Mouse (Mus musculus) testis, postnatal 14 days (tissue): ENCODE data around the gene Ano1.

Experiments
- DNase-seq: peaks from one replicate; pipeline ENCODE4 v3.0.0; 2021; ENCODE audit warnings: low spot score

Gene Ano1

GRCm38 (mm10) chr7:144634875-144635274, 116.9 kb downstream of the Ano1 start:
- no peak for DNase-seq

GRCm38 (mm10) chr7:144634450-144634849, 117.3 kb downstream of the Ano1 start:
- no peak for DNase-seq

- no peak for DNase-seq
These were observed 119.5 kb downstream of the Ano1 start for GRCm38 (mm10) chr7:144632321-144632720.

GRCm38 (mm10) chr7:144630622-144631021, 121.2 kb downstream of the Ano1 start:
- no peak for DNase-seq

DNA sequence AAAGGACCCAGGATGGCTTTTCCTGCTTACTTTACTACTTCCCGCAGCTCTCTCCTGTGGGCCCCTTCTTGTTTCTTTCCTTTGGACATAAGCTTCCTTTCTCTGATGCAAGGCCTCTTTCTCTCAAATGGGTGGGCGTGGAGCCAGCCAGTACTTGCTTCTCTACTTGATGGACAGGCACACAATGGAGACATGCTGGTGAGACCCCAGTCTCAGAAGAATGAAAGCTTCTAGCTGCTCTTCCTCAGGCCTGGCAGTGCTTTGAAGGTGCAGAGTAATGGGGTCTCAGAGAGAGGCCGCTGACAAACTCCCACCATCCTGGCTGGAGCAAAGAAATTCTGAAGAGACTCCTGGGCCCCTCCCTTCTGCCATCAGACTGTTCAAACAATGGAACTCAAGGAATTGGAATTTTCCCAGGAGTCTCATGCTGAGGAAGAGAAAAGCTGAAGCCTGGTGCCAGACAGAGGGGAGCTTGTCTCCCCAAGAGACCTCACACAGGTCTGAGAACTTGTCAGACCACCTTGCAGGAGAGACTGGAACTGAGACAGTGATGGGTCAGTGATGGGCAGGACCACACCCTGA, 123.3 kb downstream of the Ano1 start:
- no peak for DNase-seq

DNA sequence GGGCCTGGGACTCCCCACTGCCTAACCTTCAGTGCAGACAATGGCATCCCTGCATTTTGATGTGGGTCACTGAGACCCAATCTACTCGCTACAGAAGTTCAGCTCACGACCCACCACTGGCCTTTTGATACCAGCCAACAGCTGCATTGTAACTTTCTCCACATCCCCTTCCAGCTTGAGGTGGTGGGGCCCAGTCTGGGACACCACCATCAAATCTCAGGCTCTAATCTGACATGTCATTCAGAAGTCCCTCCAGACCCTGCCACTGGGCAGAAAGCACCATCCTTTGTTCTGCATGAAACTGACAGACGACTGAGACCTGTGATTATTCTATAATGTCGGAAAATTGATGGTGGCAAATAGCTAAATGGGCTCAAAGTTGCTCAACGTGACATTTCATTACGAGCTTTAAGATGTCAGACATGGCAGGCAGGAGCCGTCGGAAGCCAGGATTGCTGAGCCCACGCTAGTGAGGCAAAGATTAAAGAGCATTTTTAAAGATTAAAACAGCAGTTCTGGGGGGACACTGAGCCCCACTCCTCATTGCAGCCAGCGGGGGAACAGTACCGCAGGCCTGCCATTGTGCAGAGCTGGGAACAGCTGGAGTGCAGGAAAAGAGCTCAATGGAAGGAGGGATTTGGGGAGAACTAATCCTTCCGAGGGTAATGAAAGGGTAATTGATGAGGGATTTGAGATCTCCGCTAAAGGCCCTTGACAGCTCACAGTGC, 124.0 kb downstream of the Ano1 start:
- DNase-seq = no peak

DNA sequence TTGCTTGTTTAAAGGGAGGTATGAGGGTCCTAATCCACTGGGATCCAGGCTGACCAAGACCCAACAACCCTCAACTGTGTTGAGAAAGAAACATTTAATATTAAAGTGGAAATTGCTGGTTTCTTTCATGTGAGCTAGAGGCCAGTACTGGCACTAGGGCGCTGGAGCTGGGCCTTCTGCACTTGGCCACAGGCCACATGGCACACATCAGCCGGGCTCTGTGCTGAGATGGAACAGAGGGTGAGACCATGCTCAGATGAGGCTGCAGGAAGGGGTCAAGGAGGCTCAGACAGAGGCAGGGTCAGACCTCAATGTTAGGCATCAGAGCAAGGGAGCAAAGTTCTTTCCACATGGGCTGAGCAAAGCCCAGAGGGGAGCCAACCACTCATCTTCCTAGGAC, 125.7 kb downstream of the Ano1 start:
- no peak for DNase-seq

- no peak for DNase-seq
These were observed 130.8 kb downstream of the Ano1 start for GRCm38 (mm10) chr7:144620721-144621681.

- no peak for DNase-seq
These were observed 131.5 kb downstream of the Ano1 start for GRCm38 (mm10) chr7:144620315-144620714.

GRCm38 (mm10) chr7:144615343-144615742, 136.4 kb downstream of the Ano1 start:
- DNase-seq = no peak

- DNase-seq = no peak
These were observed 138.9 kb downstream of the Ano1 start for GRCm38 (mm10) chr7:144612829-144613228.

DNA sequence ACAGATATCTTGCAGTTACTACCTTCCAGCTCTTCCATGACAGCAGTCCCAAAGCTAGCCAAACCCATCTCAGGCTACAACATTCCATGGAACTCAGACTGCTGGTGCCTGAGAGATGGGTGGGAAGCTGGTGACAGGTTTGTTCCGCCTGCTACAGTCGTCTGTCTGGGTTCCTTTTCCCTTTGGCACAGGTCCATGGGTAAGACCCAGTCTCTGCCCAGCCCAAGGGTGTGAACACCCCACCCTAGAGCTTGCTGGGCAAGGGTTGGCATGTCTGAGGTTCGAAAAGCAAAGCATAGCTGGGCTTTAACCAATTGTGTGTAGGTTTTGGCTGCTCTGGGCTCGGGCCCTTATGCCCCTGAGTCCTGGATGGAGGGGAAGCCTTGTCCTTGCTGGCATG, 139.4 kb downstream of the Ano1 start:
- DNase-seq = no peak

- no peak for DNase-seq
These were observed 140.2 kb downstream of the Ano1 start for GRCm38 (mm10) chr7:144611595-144611994.

- no peak for DNase-seq
These were observed 142.2 kb downstream of the Ano1 start for GRCm38 (mm10) chr7:144609568-144609967.

- no peak for DNase-seq
These were observed 143.9 kb downstream of the Ano1 start for GRCm38 (mm10) chr7:144607862-144608261.

DNA sequence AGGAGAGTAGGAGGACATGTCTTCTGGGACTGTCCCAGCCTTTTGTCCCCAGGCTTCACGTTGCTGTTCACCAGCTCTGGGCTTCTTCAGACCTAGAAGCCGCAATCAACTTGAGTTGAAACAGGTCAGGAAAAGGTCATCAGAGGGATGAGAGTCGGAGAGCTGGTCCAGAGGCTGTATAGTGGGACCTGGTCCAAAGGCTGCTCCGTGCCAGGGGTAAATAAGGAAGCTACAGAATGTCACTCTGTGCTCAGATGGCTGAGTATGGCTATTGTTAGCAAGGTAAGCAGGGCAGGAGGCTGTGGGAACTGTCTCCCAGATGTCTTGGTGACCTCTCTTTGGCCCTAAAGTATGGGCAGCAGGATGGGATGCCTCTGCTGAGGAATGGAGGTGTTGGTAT, 147.0 kb downstream of the Ano1 start:
- DNase-seq = no peak

- no peak for DNase-seq
These were observed 147.5 kb downstream of the Ano1 start for GRCm38 (mm10) chr7:144604291-144604690.

DNA sequence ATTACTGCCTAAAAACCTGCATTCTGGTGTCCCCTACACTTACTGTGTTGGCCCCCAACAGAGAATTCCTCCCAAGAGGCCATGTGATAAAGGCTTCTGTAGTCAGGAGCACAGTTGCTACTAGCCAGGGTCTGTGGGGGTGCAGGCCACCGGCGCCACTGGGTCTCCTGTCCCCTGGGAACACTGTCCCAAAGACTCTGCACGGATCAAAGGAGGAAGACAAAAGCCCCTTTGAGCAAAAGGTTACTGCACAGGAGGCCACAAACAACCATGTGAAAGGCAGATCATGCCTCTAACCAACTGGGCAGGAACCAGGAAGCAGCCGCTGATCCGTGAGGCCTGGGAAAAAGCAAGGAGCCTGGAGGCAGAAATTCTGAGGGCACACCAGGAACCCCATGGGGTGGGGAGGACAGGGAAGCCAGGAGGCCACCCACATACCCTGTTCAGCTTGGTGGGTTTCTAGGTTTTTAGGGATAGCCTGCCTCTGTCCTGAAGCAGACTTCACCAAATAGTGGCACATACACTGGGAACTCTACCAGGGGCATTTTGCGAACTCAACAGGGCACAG, 151.4 kb downstream of the Ano1 start:
- no peak for DNase-seq

GRCm38 (mm10) chr7:144589508-144589907, 162.3 kb downstream of the Ano1 start:
- no peak for DNase-seq

DNA sequence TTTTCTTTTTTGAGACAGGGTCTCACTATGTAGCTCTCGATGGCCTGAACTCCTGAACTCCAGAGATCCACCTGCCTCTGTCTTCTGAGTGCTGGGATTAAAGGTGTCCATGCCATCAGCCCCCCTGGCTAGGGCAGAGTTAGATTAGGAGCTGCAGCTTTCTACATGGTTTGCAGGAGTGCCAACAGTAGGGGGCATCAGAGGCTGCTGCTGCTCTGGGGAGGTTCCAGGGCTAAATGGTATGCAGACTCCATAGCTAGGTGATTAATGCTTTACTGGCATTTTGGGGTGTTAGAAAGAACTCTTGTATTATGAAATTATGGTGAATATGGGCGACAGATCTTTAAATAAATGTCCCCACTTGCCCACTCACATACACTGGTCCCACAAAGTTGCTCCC, 164.5 kb downstream of the Ano1 start:
- DNase-seq = no peak

GRCm38 (mm10) chr7:144585648-144586047, 166.1 kb downstream of the Ano1 start:
- peak; percentile 44 for DNase-seq

- no peak for DNase-seq
These were observed 168.2 kb downstream of the Ano1 start for GRCm38 (mm10) chr7:144583619-144584018.
